Mouse (Mus musculus) lung, postnatal 0 days (tissue): ENCODE measurements around the gene Lpxn. TPM values are rescaled to one million over a fixed set of nuclear protein-coding genes. Genes with fewer than 3 reads are reported as not detected.

ENCODE experiments used
- ATAC-seq: fragments of 200-750 bp; cut with Nextera tagmentation; 2 replicates; pipeline ENCODE4 v1.8.0; 2017; ENCODE audit warnings: moderate library complexity
- DNase-seq: peaks from one replicate; pipeline ENCODE4 v3.0.0-alpha.2; 2016; ENCODE audit warnings: low spot score
- H3K27ac ChIP-seq: fragments of 300-500 bp; sonication (generic); 2 replicates; pipeline ENCODE4 v1.5.1; 2014; ENCODE audit warnings: antibody characterized with exemption, mild to moderate bottlenecking, low read length, mixed read lengths
- H3K27me3 ChIP-seq: fragments of 300-500 bp; sonication (generic); replicated peaks from 2 replicates; pipeline ENCODE4 v1.6.1; 2014; ENCODE audit warnings: low read length, mixed read lengths; ENCODE audit not compliant: insufficient read depth
- H3K36me3 ChIP-seq: fragments of 300-500 bp; sonication (generic); 2 replicates; pipeline ENCODE4 v1.6.1; 2014; ENCODE audit warnings: low read length, mixed read lengths; ENCODE audit not compliant: insufficient read depth
- H3K4me1 ChIP-seq: fragments of 300-500 bp; sonication (generic); 2 replicates; pipeline ENCODE4 v1.6.1; 2014; ENCODE audit warnings: antibody characterized with exemption, low read depth, low read length, mixed read lengths; ENCODE audit not compliant: insufficient read depth
- H3K4me2 ChIP-seq: fragments of 300-500 bp; sonication (generic); replicated peaks from 2 replicates; pipeline ENCODE4 v1.6.1; 2014; ENCODE audit warnings: low read depth, mild to moderate bottlenecking, low read length, moderate library complexity, mixed read lengths
- H3K4me3 ChIP-seq: fragments of 300-500 bp; sonication (generic); 2 replicates; pipeline ENCODE4 v1.5.1; 2014; ENCODE audit warnings: low read depth, low read length
- H3K9ac ChIP-seq: fragments of 300-500 bp; sonication (generic); replicated peaks from 2 replicates; pipeline ENCODE4 v1.6.1; 2014; ENCODE audit warnings: low read depth, mild to moderate bottlenecking
- H3K9me3 ChIP-seq: fragments of 300-500 bp; sonication (generic); 2 replicates; pipeline ENCODE4 v1.6.1; 2016; ENCODE audit warnings: low read length, mixed read lengths
- CTCF ChIP-seq: IDR thresholded peaks from 2 replicates; pipeline ENCODE4 v1.5.1; 2016; ENCODE audit warnings: antibody characterized with exemption, mild to moderate bottlenecking
- EP300 ChIP-seq: IDR thresholded peaks from 2 replicates; pipeline ENCODE4 v1.6.1; 2016; ENCODE audit warnings: antibody characterized with exemption, mild to moderate bottlenecking, control low read depth
- WGBS: fragments of 180-500 bp; shearing (Covaris S2); extraction: QIAGEN DNeasy Blood & Tissue Kit; methylation state at CpG from one replicate; pipeline ENCODE4 v1.1.7; 2014; 5-methylcytosine and 5-hydroxymethylcytosine counted together
- polyA plus RNA-seq: library from polyadenylated mRNA; unstranded; fragments of >200 nt; fragmentation: Nextera tagmentation; extraction: Ambion mirVana; gene quantifications from 2 replicates; pipeline ENCODE4 v1.2.1, GENCODE M21; 2015

Lpxn gene
- polyA plus RNA-seq, 1 experiment from 2014 or later, result 3.7 TPM

GRCm38 (mm10) chr19:12846382-12846781, 50.4 kb downstream of the Lpxn start, which contains the start of gene Gm5244:
Gene Gm5244, plus strand, starts transcription at chr19:12846682.
- H3K4me2 ChIP-seq, result no peak within 1 kb of the TSS
- no peak within 1 kb of the TSS for H3K9ac ChIP-seq
- H3K4me3 ChIP-seq, result no peak within 1 kb of the TSS
- ATAC-seq (no peak), DNase-seq (no peak)
- H3K9me3 ChIP-seq, result no peaks in the 10 kb centered on the region
- no peak within 1 kb of the TSS for H3K27ac ChIP-seq
- TF ChIP-seq EP300, result no peak
- TF ChIP-seq CTCF, result no peak
- H3K36me3 ChIP-seq, result no peaks in the 10 kb centered on the region
- no peaks in the 10 kb centered on the region for H3K27me3 ChIP-seq
- no peaks in the 10 kb centered on the region for H3K4me1 ChIP-seq

DNA sequence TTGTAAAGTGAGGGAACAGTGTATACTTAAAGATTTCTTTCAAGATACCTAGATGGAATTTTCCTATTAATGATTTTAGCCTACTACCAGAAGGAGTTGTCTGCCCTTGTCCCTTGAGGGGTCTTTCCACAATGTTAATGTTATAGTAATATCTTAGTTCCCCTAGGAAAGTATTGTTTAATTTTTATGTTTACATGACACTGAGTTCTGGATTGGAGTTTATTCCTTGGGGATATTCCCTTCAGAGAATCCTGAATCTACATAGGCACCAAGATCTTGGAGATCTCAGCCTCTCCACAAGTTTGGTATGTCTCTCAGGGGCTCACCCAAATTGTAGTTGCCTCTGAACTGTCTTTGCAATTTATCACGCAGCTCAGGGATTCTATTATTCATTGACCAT, 61.0 kb downstream of the Lpxn start, which contains the start of gene Olfr1444:
Olfr1444 (plus strand) TSS at position 301 of the 400 bp plus-strand sequence.
- no peaks in the 10 kb centered on the region for H3K27me3 ChIP-seq
- no peak within 1 kb of the TSS for H3K4me2 ChIP-seq
- no peak for ATAC-seq
- TF ChIP-seq EP300, result no peak
- TF ChIP-seq CTCF, result no peak
- H3K9me3 ChIP-seq, result no peaks in the 10 kb centered on the region
- no peak within 1 kb of the TSS for H3K9ac ChIP-seq
- no peak within 1 kb of the TSS for H3K4me3 ChIP-seq
- H3K36me3 ChIP-seq, result no peaks in the 10 kb centered on the region
- no peaks in the 10 kb centered on the region for H3K4me1 ChIP-seq
- no peak within 1 kb of the TSS for H3K27ac ChIP-seq
- 50% methylated on average over 1 of the region's 1 CpGs for WGBS
- DNase-seq, result no peak

Other genes starting within 250 kb of the Lpxn start
- gene Gm4952, start 196.2 kb upstream of the Lpxn start, polyA plus RNA-seq, result not detected in 2 replicates
- not detected in 2 replicates for gene Glyat, start 162.9 kb upstream of the Lpxn start, polyA plus RNA-seq
- not detected in 2 replicates for gene Olfr1442, start 125.8 kb upstream of the Lpxn start, polyA plus RNA-seq
- not detected in 2 replicates for gene Olfr1443, start 118.1 kb upstream of the Lpxn start, polyA plus RNA-seq
- not detected in 2 replicates for gene Keg1, start 100.4 kb upstream of the Lpxn start, polyA plus RNA-seq
- 0.91 and 0.93 TPM in 2 replicates for gene Cntf, start 30.6 kb upstream of the Lpxn start, polyA plus RNA-seq
- gene Zfp91, start 67 bp upstream of the Lpxn start, polyA plus RNA-seq, result 12.0 and 12.6 TPM in 2 replicates
- not detected in 2 replicates for gene Gm5244, start 50.5 kb downstream of the Lpxn start, polyA plus RNA-seq
- gene Olfr1444, start 61.1 kb downstream of the Lpxn start, polyA plus RNA-seq, result not detected in 2 replicates
- not detected in 2 replicates for gene Olfr1445, start 87.7 kb downstream of the Lpxn start, polyA plus RNA-seq
- gene Olfr1446, start 97.3 kb downstream of the Lpxn start, polyA plus RNA-seq, result not detected in 2 replicates
- gene Olfr1447, start 107.5 kb downstream of the Lpxn start, polyA plus RNA-seq, result not detected in 2 replicates
- not detected in 2 replicates for gene Olfr1448, start 128.2 kb downstream of the Lpxn start, polyA plus RNA-seq
- not detected in 2 replicates for gene Olfr1449, start 134.6 kb downstream of the Lpxn start, polyA plus RNA-seq
- not detected in 2 replicates for gene Olfr1450, start 154.1 kb downstream of the Lpxn start, polyA plus RNA-seq
- not detected in 2 replicates for gene Olfr1451, start 198.8 kb downstream of the Lpxn start, polyA plus RNA-seq
- gene Olfr1453, start 232.1 kb downstream of the Lpxn start, polyA plus RNA-seq, result not detected in 2 replicates